Mouse (Mus musculus) limb, embryonic 14.5 days (tissue): Measurements from ENCODE around the gene Spdye4c. TPM values are rescaled to one million over a fixed set of nuclear protein-coding genes. Genes with fewer than 3 reads are reported as not detected.

ENCODE experiments used
- ATAC-seq: fragments of 200-750 bp; cut with Nextera tagmentation; 2 replicates; pipeline ENCODE4 v1.8.0; 2017; ENCODE audit warnings: low read depth, moderate number of reproducible peaks, moderate TSS enrichment; ENCODE audit not compliant: low FRiP score
- DNase-seq: peaks from one replicate; pipeline ENCODE4 v3.0.0-alpha.2; 2015; ENCODE audit warnings: low spot score
- H3K27ac ChIP-seq: fragments of 300-500 bp; sonication (generic); replicated peaks from 2 replicates; pipeline ENCODE4 v1.5.1; 2014; ENCODE audit warnings: low read depth, mild to moderate bottlenecking, low read length, moderate library complexity, mixed read lengths
- H3K27me3 ChIP-seq: fragments of 300-500 bp; sonication (generic); 2 replicates; pipeline ENCODE4 v1.6.1; 2014; ENCODE audit warnings: low read length, mixed read lengths; ENCODE audit not compliant: control insufficient read depth, insufficient read depth
- H3K36me3 ChIP-seq: fragments of 300-500 bp; sonication (generic); 2 replicates; pipeline ENCODE4 v1.6.1; 2014; ENCODE audit warnings: mild to moderate bottlenecking, low read length, moderate library complexity, mixed read lengths; ENCODE audit not compliant: control insufficient read depth, insufficient read depth
- H3K4me1 ChIP-seq: fragments of 300-500 bp; sonication (generic); 2 replicates; pipeline ENCODE4 v1.6.1; 2014; ENCODE audit warnings: antibody characterized with exemption, low read length, mixed read lengths; ENCODE audit not compliant: control insufficient read depth, insufficient read depth
- H3K4me2 ChIP-seq: fragments of 300-500 bp; sonication (generic); replicated peaks from 2 replicates; pipeline ENCODE4 v1.6.1; 2014; ENCODE audit warnings: low read depth, mild to moderate bottlenecking, low read length, moderate library complexity; ENCODE audit not compliant: severe bottlenecking
- H3K4me3 ChIP-seq: fragments of 300-500 bp; sonication (generic); replicated peaks from 2 replicates; pipeline ENCODE4 v1.5.1; 2014; ENCODE audit warnings: low read length
- H3K9ac ChIP-seq: fragments of 300-500 bp; sonication (generic); 2 replicates; pipeline ENCODE4 v1.6.1; 2014; ENCODE audit warnings: mild to moderate bottlenecking, low read depth, low read length, moderate library complexity; ENCODE audit not compliant: severe bottlenecking
- H3K9me3 ChIP-seq: fragments of 300-500 bp; sonication (generic); 2 replicates; pipeline ENCODE4 v1.6.1; 2016; ENCODE audit warnings: low read length; ENCODE audit not compliant: control insufficient read depth
- POLR2A ChIP-seq: fragments of 200-500 bp; IDR thresholded peaks from 2 replicates; pipeline ENCODE4 v1.8.0; 2012; ENCODE audit warnings: inconsistent platforms, mild to moderate bottlenecking, moderate library complexity, borderline replicate concordance; ENCODE audit not compliant: insufficient read depth, insufficient read length; ENCODE audit errors: extremely low read depth
- WGBS: fragments of 180-500 bp; shearing (Covaris S2); extraction: QIAGEN DNeasy Blood & Tissue Kit; methylation state at CpG from one replicate; pipeline ENCODE4 v1.1.7; 2014; 5-methylcytosine and 5-hydroxymethylcytosine counted together
- polyA plus RNA-seq, 2 experiments: library from polyadenylated mRNA; depleted of rRNA in 1 of 2; stranded (reverse) in 1 of 2; unstranded in 1 of 2; fragments of >200 nt; fragmentation: Nextera tagmentation in 1 of 2; extraction: Ambion mirVana in 1 of 2; gene quantifications; 2 replicates each; pipeline versions ENCODE4 v1.2.1 to v1.2.3; 2012 to 2014

Spdye4c gene
- polyA plus RNA-seq, 2 experiments = not detected

GRCm38 (mm10) chr2:128548262-128548661 lies 42.7 kb upstream of the Spdye4c start:
- H3K4me1 ChIP-seq = peaks cover 46% of the 10 kb centered on the region
- TF ChIP-seq POLR2A = no peak
- H3K9me3 ChIP-seq = no peaks in the 10 kb centered on the region
- DNase-seq = no peak
- WGBS = 55% methylated on average over 2 of the region's 2 CpGs
- ATAC-seq = no peak
- H3K9ac ChIP-seq = no peak overlapping the region
- no peak overlapping the region for H3K4me3 ChIP-seq
- H3K27me3 ChIP-seq = no peaks in the 10 kb centered on the region
- H3K36me3 ChIP-seq = no peaks in the 10 kb centered on the region
- H3K27ac ChIP-seq = no peak overlapping the region
- H3K4me2 ChIP-seq = no peak overlapping the region

DNA sequence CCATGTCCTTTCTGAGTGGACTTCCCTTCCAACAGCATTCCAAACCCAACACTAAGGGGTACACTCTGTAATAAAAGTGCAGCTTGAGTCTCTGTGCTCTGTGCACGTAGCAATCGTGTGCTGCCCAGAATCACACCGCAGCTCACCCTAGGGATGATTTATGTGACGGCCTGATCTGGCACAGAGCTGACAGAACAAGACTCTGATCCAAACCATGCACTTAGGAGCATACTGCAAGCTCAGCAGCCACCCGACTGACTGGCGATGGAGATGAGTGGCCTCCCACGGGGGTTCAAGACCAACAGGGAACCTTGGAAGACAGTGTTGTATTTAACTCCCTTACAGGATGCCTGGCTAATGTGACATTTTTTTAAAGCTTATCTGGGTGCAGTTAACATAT lies 41.4 kb upstream of the Spdye4c start:
- Histone ChIP-seq H3K4me1 (peaks cover 44% of the 10 kb centered on the region), H3K4me3 (no peak overlapping the region), H3K4me2 (no peak overlapping the region), H3K27me3 (no peaks in the 10 kb centered on the region), H3K9me3 (no peaks in the 10 kb centered on the region), H3K9ac (no peak overlapping the region), H3K27ac (no peak overlapping the region), H3K36me3 (no peaks in the 10 kb centered on the region)
- ATAC-seq = no peak
- no peak for DNase-seq
- WGBS = 14% methylated on average over 7 of the region's 7 CpGs
- TF ChIP-seq POLR2A = no peak

GRCm38 (mm10) chr2:128549963-128550362 lies 41.0 kb upstream of the Spdye4c start:
- Histone ChIP-seq H3K4me3 (no peak overlapping the region), H3K36me3 (no peaks in the 10 kb centered on the region), H3K4me2 (no peak overlapping the region), H3K27me3 (no peaks in the 10 kb centered on the region), H3K9ac (no peak overlapping the region), H3K4me1 (peaks cover 40% of the 10 kb centered on the region), H3K27ac (no peak overlapping the region), H3K9me3 (no peaks in the 10 kb centered on the region)
- DNase-seq (no peak), ATAC-seq (no peak)
- 36% methylated on average over 6 of the region's 6 CpGs for WGBS
- no peak for TF ChIP-seq POLR2A

- no peak overlapping the region for H3K4me3 ChIP-seq
- no peaks in the 10 kb centered on the region for H3K27me3 ChIP-seq
- ATAC-seq (no peak), DNase-seq (no peak)
- H3K4me1 ChIP-seq = peaks cover 19% of the 10 kb centered on the region
- H3K4me2 ChIP-seq = no peak overlapping the region
- WGBS = 73% methylated on average over 8 of the region's 8 CpGs
- H3K9me3 ChIP-seq = no peaks in the 10 kb centered on the region
- no peak overlapping the region for H3K27ac ChIP-seq
- no peaks in the 10 kb centered on the region for H3K36me3 ChIP-seq
- no peak for TF ChIP-seq POLR2A
- no peak overlapping the region for H3K9ac ChIP-seq
These were observed 38.8 kb upstream of the Spdye4c start for GRCm38 (mm10) chr2:128552080-128552791.

DNA sequence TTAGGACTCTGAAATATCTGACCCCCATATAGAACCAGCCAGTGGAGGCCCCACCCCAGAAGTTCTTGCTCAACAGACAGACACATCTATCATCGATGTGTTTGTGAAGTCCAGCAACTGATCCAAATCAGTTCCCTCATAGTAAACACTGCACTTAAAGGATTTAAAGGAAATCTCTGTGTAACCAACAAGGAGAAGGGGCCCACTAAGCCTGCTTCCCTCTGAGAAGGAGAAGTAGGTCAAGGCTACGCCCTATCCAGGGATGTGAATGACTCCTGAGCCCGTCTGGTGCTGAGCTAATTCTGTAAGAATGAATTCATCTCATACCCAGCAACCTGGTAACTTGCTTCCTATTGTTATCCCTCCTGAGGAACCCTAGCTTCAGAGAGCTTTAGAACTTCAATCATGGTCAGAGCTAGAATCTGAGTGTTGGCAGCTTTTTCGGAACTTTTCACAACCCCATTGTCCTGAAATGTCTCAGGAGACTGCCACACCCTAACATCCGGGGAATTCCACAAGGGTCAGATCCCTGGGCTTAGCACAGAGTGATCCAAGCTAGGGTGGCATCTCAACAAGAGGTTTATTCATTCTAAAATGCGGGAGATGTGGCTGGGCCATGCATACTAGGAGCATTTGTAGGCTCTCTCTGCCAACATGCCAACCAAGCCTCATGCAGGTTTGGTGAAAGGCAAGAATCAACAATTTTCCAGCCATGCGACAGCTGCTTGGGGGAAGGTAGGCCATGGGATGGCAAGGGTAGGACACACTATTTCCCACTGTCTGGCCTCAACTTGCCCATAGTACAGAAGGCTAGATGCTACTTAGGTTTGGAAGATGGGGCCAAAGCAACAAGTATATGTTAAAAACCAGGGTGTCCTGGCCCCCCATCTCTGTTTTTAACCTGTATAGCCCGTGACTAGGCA lies 38.0 kb upstream of the Spdye4c start:
- ATAC-seq (no peak), DNase-seq (no peak)
- H3K9ac ChIP-seq = no peak overlapping the region
- peaks cover 14% of the 10 kb centered on the region for H3K4me1 ChIP-seq
- TF ChIP-seq POLR2A = no peak
- no peaks in the 10 kb centered on the region for H3K9me3 ChIP-seq
- 89% methylated on average over 8 of the region's 8 CpGs for WGBS
- H3K27ac ChIP-seq = no peak overlapping the region
- H3K4me2 ChIP-seq = no peak overlapping the region
- H3K4me3 ChIP-seq = no peak overlapping the region
- no peaks in the 10 kb centered on the region for H3K36me3 ChIP-seq
- no peaks in the 10 kb centered on the region for H3K27me3 ChIP-seq
